Mouse (Mus musculus): ENCODE measurements around the gene Unc13c.
A peak's percentile ranks its signal among the peaks of the same experiment; 100 is the strongest.

Unc13c gene

GRCm38 (mm10) chr9:73968641-73969121, at the start of gene Unc13c:
Gene Unc13c (minus strand): TSS chr9:73968966.
- DNase-seq (ENCODE audit: low spot score) = peak; percentile 14

- no peak for DNase-seq (ENCODE audit: low spot score)
Observed at GRCm38 (mm10) chr9:74007976-74008686, 39.4 kb upstream of the Unc13c start.

GRCm38 (mm10) chr9:74002388-74002990, 33.7 kb upstream of the Unc13c start:
- DNase-seq (ENCODE audit: low spot score) = no peak

GRCm38 (mm10) chr9:73988096-73988495, 19.3 kb upstream of the Unc13c start:
- DNase-seq (ENCODE audit: low spot score) = no peak

GRCm38 (mm10) chr9:73987236-73987635, 18.5 kb upstream of the Unc13c start:
- DNase-seq (ENCODE audit: low spot score) = no peak

- peak; percentile 57 for DNase-seq (ENCODE audit: low spot score)
Observed at GRCm38 (mm10) chr9:73982597-73983344, 14.0 kb upstream of the Unc13c start.

GRCm38 (mm10) chr9:73972327-73972988, 3.7 kb upstream of the Unc13c start:
- no peak for DNase-seq (ENCODE audit: low spot score)

GRCm38 (mm10) chr9:73970717-73971116, 2.0 kb upstream of the Unc13c start:
- DNase-seq (ENCODE audit: low spot score) = no peak

GRCm38 (mm10) chr9:73965322-73965915, 3.3 kb downstream of the Unc13c start:
- DNase-seq (ENCODE audit: low spot score) = no peak

- DNase-seq (ENCODE audit: low spot score) = no peak
Observed at GRCm38 (mm10) chr9:73962471-73962870, 6.3 kb downstream of the Unc13c start.

GRCm38 (mm10) chr9:73952331-73952730, 16.4 kb downstream of the Unc13c start:
- no peak for DNase-seq (ENCODE audit: low spot score)

- no peak for DNase-seq (ENCODE audit: low spot score)
Observed at GRCm38 (mm10) chr9:73951586-73951985, 17.2 kb downstream of the Unc13c start.

GRCm38 (mm10) chr9:73934844-73935243, 33.9 kb downstream of the Unc13c start:
- DNase-seq (ENCODE audit: low spot score) = no peak

- DNase-seq (ENCODE audit: low spot score) = no peak
Observed at GRCm38 (mm10) chr9:73931988-73932387, 36.8 kb downstream of the Unc13c start.

GRCm38 (mm10) chr9:73927276-73927675, 41.5 kb downstream of the Unc13c start:
- DNase-seq (ENCODE audit: low spot score) = no peak

GRCm38 (mm10) chr9:73922449-73923115, 46.2 kb downstream of the Unc13c start:
- no peak for DNase-seq (ENCODE audit: low spot score)

GRCm38 (mm10) chr9:73905959-73906358, 62.8 kb downstream of the Unc13c start:
- no peak for DNase-seq (ENCODE audit: low spot score)

GRCm38 (mm10) chr9:73898516-73898915, 70.2 kb downstream of the Unc13c start:
- no peak for DNase-seq (ENCODE audit: low spot score)

GRCm38 (mm10) chr9:73896210-73896609, 72.6 kb downstream of the Unc13c start:
- no peak for DNase-seq (ENCODE audit: low spot score)

- no peak for DNase-seq (ENCODE audit: low spot score)
Observed at GRCm38 (mm10) chr9:73883587-73883986, 85.2 kb downstream of the Unc13c start.

- DNase-seq (ENCODE audit: low spot score) = peak; percentile 11
Observed at GRCm38 (mm10) chr9:73883143-73883542, 85.6 kb downstream of the Unc13c start.
